Mouse (Mus musculus) heart, embryonic 12.5 days (tissue): ENCODE measurements at regions not wholly inside any gene's neighbourhood (a gene's known extent, or its start where the extent isn't known, plus 50 kb on each side); places are given as distances from the start of the nearest gene placed in this dataset.

ENCODE experiments used
- ATAC-seq: fragments of 200-750 bp; cut with Nextera tagmentation; 2 replicates; pipeline ENCODE4 v1.8.0; 2017; ENCODE audit warnings: moderate TSS enrichment, moderate library complexity; ENCODE audit not compliant: insufficient number of reproducible peaks, low FRiP score
- H3K27ac ChIP-seq: fragments of 300-500 bp; sonication (generic); 2 replicates; pipeline ENCODE4 v1.5.1; 2016; ENCODE audit warnings: mild to moderate bottlenecking, moderate library complexity; ENCODE audit not compliant: poor library complexity, severe bottlenecking
- H3K27me3 ChIP-seq: fragments of 300-500 bp; sonication (generic); replicated peaks from 2 replicates; pipeline ENCODE4 v1.6.1; 2016; ENCODE audit warnings: mild to moderate bottlenecking, moderate library complexity
- H3K36me3 ChIP-seq: fragments of 300-500 bp; sonication (generic); 2 replicates; pipeline ENCODE4 v1.6.1; 2016; ENCODE audit warnings: mild to moderate bottlenecking, moderate library complexity
- H3K4me1 ChIP-seq: fragments of 300-500 bp; sonication (generic); replicated peaks from 2 replicates; pipeline ENCODE4 v1.6.1; 2016; ENCODE audit warnings: mild to moderate bottlenecking
- H3K4me2 ChIP-seq: fragments of 300-500 bp; sonication (generic); 2 replicates; pipeline ENCODE4 v1.6.1; 2016; ENCODE audit warnings: mild to moderate bottlenecking, moderate library complexity
- H3K4me3 ChIP-seq: fragments of 300-500 bp; sonication (generic); 2 replicates; pipeline ENCODE4 v1.5.1; 2016; ENCODE audit warnings: mild to moderate bottlenecking
- H3K9ac ChIP-seq: fragments of 300-500 bp; sonication (generic); 2 replicates; pipeline ENCODE4 v1.6.1; 2016; ENCODE audit warnings: mild to moderate bottlenecking, moderate library complexity
- H3K9me3 ChIP-seq: fragments of 300-500 bp; sonication (generic); replicated peaks from 2 replicates; pipeline ENCODE4 v1.6.1; 2016; ENCODE audit warnings: mild to moderate bottlenecking, moderate library complexity
- WGBS: fragments of 180-500 bp; shearing (Covaris S2); methylation state at CpG from one replicate; pipeline ENCODE4 v1.1.7; 2016; 5-methylcytosine and 5-hydroxymethylcytosine counted together

- Histone ChIP-seq H3K36me3 (no peaks in the 10 kb centered on the region), H3K4me2 (no peak overlapping the region), H3K4me1 (peaks cover 3% of the 10 kb centered on the region; the same call in 1 of the 2 replicates), H3K27ac (no peak overlapping the region), H3K9me3 (no peaks in the 10 kb centered on the region), H3K27me3 (no peaks in the 10 kb centered on the region), H3K4me3 (no peak overlapping the region), H3K9ac (no peak overlapping the region)
- 68% methylated on average over 4 of the region's 4 CpGs for WGBS
- ATAC-seq = no peak
Measured at GRCm38 (mm10) chr1:20669769-20670168, 51.9 kb upstream of the Pkhd1 start.

- Histone ChIP-seq H3K9me3 (no peaks in the 10 kb centered on the region), H3K27me3 (no peaks in the 10 kb centered on the region), H3K27ac (no peak overlapping the region), H3K9ac (no peak overlapping the region), H3K36me3 (no peaks in the 10 kb centered on the region), H3K4me1 (peaks cover 3% of the 10 kb centered on the region; the same call in 1 of the 2 replicates), H3K4me2 (no peak overlapping the region), H3K4me3 (no peak overlapping the region)
- WGBS = 72% methylated on average over 5 of the region's 5 CpGs
- no peak for ATAC-seq
Measured at GRCm38 (mm10) chr1:20670489-20670888, 52.6 kb upstream of the Pkhd1 start.

- Histone ChIP-seq H3K36me3 (no peaks in the 10 kb centered on the region), H3K9ac (no peak overlapping the region), H3K27me3 (no peaks in the 10 kb centered on the region), H3K4me2 (no peak overlapping the region), H3K9me3 (no peaks in the 10 kb centered on the region), H3K4me3 (no peak overlapping the region), H3K27ac (no peak overlapping the region), H3K4me1 (peaks cover 3% of the 10 kb centered on the region; the same call in 1 of the 2 replicates)
- ATAC-seq = no peak
- WGBS = 67% methylated on average over 9 of the region's 9 CpGs
Measured at GRCm38 (mm10) chr1:20670906-20671768, 53.3 kb upstream of the Pkhd1 start.

- no peak overlapping the region for H3K27ac ChIP-seq
- no peak overlapping the region for H3K4me2 ChIP-seq
- H3K4me1 ChIP-seq = peaks cover 3% of the 10 kb centered on the region; the same call in 1 of the 2 replicates
- H3K9me3 ChIP-seq = no peaks in the 10 kb centered on the region
- no peaks in the 10 kb centered on the region for H3K27me3 ChIP-seq
- no peak for ATAC-seq
- H3K36me3 ChIP-seq = no peaks in the 10 kb centered on the region
- H3K9ac ChIP-seq = no peak overlapping the region
- no peak overlapping the region for H3K4me3 ChIP-seq
- 74% methylated on average over 3 of the region's 3 CpGs for WGBS
Measured at GRCm38 (mm10) chr1:20671769-20672150, 53.9 kb upstream of the Pkhd1 start.

GRCm38 (mm10) chr1:20672246-20672645 lies 54.4 kb upstream of the Pkhd1 start:
- Histone ChIP-seq H3K36me3 (no peaks in the 10 kb centered on the region), H3K27me3 (no peaks in the 10 kb centered on the region), H3K27ac (no peak overlapping the region), H3K9me3 (no peaks in the 10 kb centered on the region), H3K4me2 (no peak overlapping the region), H3K4me1 (peaks cover 3% of the 10 kb centered on the region; the same call in 1 of the 2 replicates), H3K9ac (no peak overlapping the region), H3K4me3 (no peak overlapping the region)
- ATAC-seq = no peak

GRCm38 (mm10) chr1:20672951-20673350 lies 55.1 kb upstream of the Pkhd1 start:
- Histone ChIP-seq H3K27ac (no peak overlapping the region), H3K36me3 (no peaks in the 10 kb centered on the region), H3K4me3 (no peak overlapping the region), H3K9ac (no peak overlapping the region), H3K4me2 (no peak overlapping the region), H3K4me1 (peaks cover 3% of the 10 kb centered on the region; the same call in 1 of the 2 replicates), H3K9me3 (no peaks in the 10 kb centered on the region), H3K27me3 (no peaks in the 10 kb centered on the region)
- 74% methylated on average over 5 of the region's 5 CpGs for WGBS
- ATAC-seq = no peak

- Histone ChIP-seq H3K4me1 (peaks cover 3% of the 10 kb centered on the region; the same call in 1 of the 2 replicates), H3K36me3 (no peaks in the 10 kb centered on the region), H3K4me2 (no peak overlapping the region), H3K4me3 (no peak overlapping the region), H3K9ac (no peak overlapping the region), H3K9me3 (no peaks in the 10 kb centered on the region), H3K27me3 (no peaks in the 10 kb centered on the region), H3K27ac (no peak overlapping the region)
- WGBS = 43% methylated on average over 2 of the region's 2 CpGs
- no peak for ATAC-seq
Measured at GRCm38 (mm10) chr1:20673351-20673750, 55.5 kb upstream of the Pkhd1 start.

GRCm38 (mm10) chr1:20674615-20675014 lies 56.1 kb upstream of the Il17a start:
- Histone ChIP-seq H3K4me2 (no peak overlapping the region), H3K36me3 (no peaks in the 10 kb centered on the region), H3K4me3 (no peak overlapping the region), H3K9me3 (no peaks in the 10 kb centered on the region), H3K4me1 (peaks cover 3% of the 10 kb centered on the region; the same call in 1 of the 2 replicates), H3K27ac (no peak overlapping the region), H3K9ac (no peak overlapping the region), H3K27me3 (no peaks in the 10 kb centered on the region)
- no peak for ATAC-seq
- 8% methylated on average over 2 of the region's 2 CpGs for WGBS

- Histone ChIP-seq H3K27me3 (no peaks in the 10 kb centered on the region), H3K4me2 (no peak overlapping the region), H3K4me3 (no peak overlapping the region), H3K27ac (no peak overlapping the region), H3K36me3 (no peaks in the 10 kb centered on the region), H3K9me3 (no peaks in the 10 kb centered on the region), H3K4me1 (peaks cover 3% of the 10 kb centered on the region; the same call in 1 of the 2 replicates), H3K9ac (no peak overlapping the region)
- WGBS = 34% methylated on average over 3 of the region's 3 CpGs
- ATAC-seq = no peak
Measured at GRCm38 (mm10) chr1:20677987-20678386, 52.7 kb upstream of the Il17a start.

GRCm38 (mm10) chr1:20678823-20679222 lies 51.9 kb upstream of the Il17a start:
- no peaks in the 10 kb centered on the region for H3K27me3 ChIP-seq
- H3K9me3 ChIP-seq = no peaks in the 10 kb centered on the region
- no peak for ATAC-seq
- no peak overlapping the region for H3K27ac ChIP-seq
- peaks cover 3% of the 10 kb centered on the region; the same call in 1 of the 2 replicates for H3K4me1 ChIP-seq
- H3K4me3 ChIP-seq = no peak overlapping the region
- no peaks in the 10 kb centered on the region for H3K36me3 ChIP-seq
- H3K9ac ChIP-seq = no peak overlapping the region
- H3K4me2 ChIP-seq = no peak overlapping the region
- WGBS = 74% methylated on average over 4 of the region's 4 CpGs

- H3K27me3 ChIP-seq = no peaks in the 10 kb centered on the region
- no peak overlapping the region for H3K4me3 ChIP-seq
- no peaks in the 10 kb centered on the region for H3K36me3 ChIP-seq
- H3K4me2 ChIP-seq = no peak overlapping the region
- H3K27ac ChIP-seq = no peak overlapping the region
- H3K9me3 ChIP-seq = no peaks in the 10 kb centered on the region
- WGBS = 83% methylated on average over 2 of the region's 2 CpGs
- H3K4me1 ChIP-seq = peaks cover 3% of the 10 kb centered on the region; the same call in 1 of the 2 replicates
- H3K9ac ChIP-seq = no peak overlapping the region
- 0 out of 2 replicates have a peak, but pooled peaks have one; percentile 29 for ATAC-seq
Measured at GRCm38 (mm10) chr1:20679299-20679698, 51.4 kb upstream of the Il17a start.
